8 mouse cellular contexts compared by ENCODE assay signal in genomic region chr10:111957271-111958045, GRCm38 (mm10). TPM values are rescaled to one million over a fixed set of nuclear protein-coding genes. Genes with fewer than 3 reads are reported as not detected.
DNase-seq lines count a peak whose midpoint lies in the region; ATAC-seq lines count a peak whose summit lies in the region.

No protein-coding gene starts in this region.

- peaks cover 29% of the 10 kb centered on the region for H3K4me1 ChIP-seq in megakaryocyte, embryonic 14.5 days

- peak overlapping the region; percentile 66 for H3K4me3 ChIP-seq in megakaryocyte, embryonic 14.5 days (replicated peaks)

- no peaks in the 10 kb centered on the region for H3K36me3 ChIP-seq in megakaryocyte, embryonic 14.5 days (replicated peaks; ENCODE audit: low read length)

- peak; percentile 20 to 47 for DNase-seq in urinary bladder, postnatal 36 days (ENCODE audit: low spot score in 2 of 2)
- DNase-seq in urinary bladder, postnatal 10 days (ENCODE audit: low spot score): no peak
- peak; percentile 18 to 32 for DNase-seq in gastrocnemius, adult 8-10 months (ENCODE audit: low spot score in 2 of 2)
- DNase-seq in hindlimb bud, embryonic 11.5 days (ENCODE audit: extremely low spot score, low read depth, low spot score): peak; percentile 74
- peak; percentile 69 to 73 for DNase-seq in left cerebral cortex, adult 18-20 months (ENCODE audit: low spot score in 2 of 2)
- DNase-seq in right cerebral cortex, postnatal 25 days: peak; percentile 56

- no peaks in the 10 kb centered on the region for H3K27me3 ChIP-seq in megakaryocyte, embryonic 14.5 days (replicated peaks)

- ATAC-seq in common myeloid progenitor, adult 5-6 weeks (replicated peaks; ENCODE audit: low read depth, poor library complexity, severe bottlenecking): peak; percentile 93

- H3K9me3 ChIP-seq in megakaryocyte, embryonic 14.5 days: no peaks in the 10 kb centered on the region

RNA-seq across cellular contexts. Expression of gene Krr1, which starts 15.0 kb away (rescaled TPM):
- 49.8 and 51.7 TPM in 2 replicates for total RNA-seq in common myeloid progenitor, adult 5-6 weeks (2017)
- total RNA-seq in gastrocnemius, adult 8-10 months (2022): 10 to 100 TPM; 24.5 to 29.6 (median 27.4) TPM
- 10 to 100 TPM; 39.6 to 41.1 TPM for total RNA-seq in left cerebral cortex, adult 18-20 months (2021)
- 0.95 and 2.0 TPM in 2 replicates for polyA plus RNA-seq in megakaryocyte, embryonic 14.5 days (2012; ENCODE audit: insufficient read depth, low replicate concordance)

RNA-seq across cellular contexts. Expression of gene Glipr1, which starts 45.0 kb away (rescaled TPM):
- total RNA-seq in common myeloid progenitor, adult 5-6 weeks (2017): 278 and 338 TPM in 2 replicates
- under 1 TPM in 2 of 4 experiments, not detected in 2; 0.27 to 0.90 TPM for total RNA-seq in gastrocnemius, adult 8-10 months (2022)
- 1 to 10 TPM; 1.2 to 1.3 TPM for total RNA-seq in left cerebral cortex, adult 18-20 months (2021)
- polyA plus RNA-seq in megakaryocyte, embryonic 14.5 days (2012; ENCODE audit: insufficient read depth, low replicate concordance): 2.8 and 4.5 TPM in 2 replicates

Comparison
In these comparisons a context has a peak if more than half of its experiments do, and no peak if none do; other contexts are left out.
1. RNA of gene Glipr1, which starts 45.0 kb away (total RNA-seq): 278 to 338 TPM in common myeloid progenitor, adult 5-6 weeks; 1.2 to 1.3 TPM in left cerebral cortex, adult 18-20 months and 0.27 to 0.90 TPM in gastrocnemius, adult 8-10 months; every median in the first group is over 100 times any median in the second.